Mouse (Mus musculus) kidney, adult 2 months (tissue): ENCODE data around the gene Gpr137.

Source experiments
- CTCF ChIP-seq: fragments of 200-500 bp; conservative IDR thresholded peaks from 2 replicates; pipeline ENCODE4 v1.5.1; 2011; ENCODE audit warnings: low read depth, mild to moderate bottlenecking, control low read depth, low read length, moderate library complexity, mixed read lengths; ENCODE audit not compliant: insufficient read depth, insufficient read length
- POLR2A ChIP-seq: fragments of 200-500 bp; IDR thresholded peaks from one replicate; pipeline ENCODE4 v1.6.1; 2011; ENCODE audit warnings: low read depth, low read length, control low read depth

DNA sequence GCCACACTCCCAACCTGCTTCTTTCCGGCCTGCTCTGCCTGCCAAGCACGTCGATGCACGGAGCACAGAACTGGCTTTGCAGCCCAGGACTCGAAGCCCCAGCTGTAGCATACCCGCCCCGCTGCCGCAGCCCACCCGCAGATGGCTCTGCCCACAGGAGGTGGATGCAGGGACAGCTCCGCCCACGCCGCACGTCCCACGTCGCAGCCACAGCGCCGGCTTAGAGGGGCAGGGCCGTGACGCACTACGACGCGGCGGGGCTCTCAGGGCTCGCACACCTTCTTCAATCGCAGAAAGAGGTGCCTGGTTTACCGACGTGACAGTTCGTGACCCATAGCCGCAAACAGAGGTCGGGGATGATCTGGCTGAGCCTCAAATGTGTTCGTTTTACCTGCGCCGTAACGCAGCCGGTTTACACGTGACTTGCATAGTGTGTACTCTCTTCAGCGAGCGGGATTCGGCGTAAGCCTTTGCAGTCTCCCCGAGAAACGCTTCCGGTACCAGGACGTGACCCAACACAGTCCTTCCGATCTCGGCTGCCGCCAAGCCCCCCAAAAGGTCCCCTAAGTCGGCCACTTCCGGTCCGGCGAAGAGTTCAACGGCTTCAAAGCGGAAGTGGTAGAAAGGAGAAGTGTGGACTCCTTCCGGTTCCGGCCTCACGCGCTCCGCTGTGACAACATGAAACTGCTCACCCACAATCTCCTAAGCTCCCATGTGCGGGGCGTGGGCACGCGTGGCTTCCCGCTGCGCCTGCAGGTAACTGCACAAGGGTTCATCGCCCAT is 32.6 kb downstream of the Gpr137 start, which contains the start of the genes Trmt112 and Prdx5:
- TF ChIP-seq CTCF (no peak), POLR2A (peak; percentile 97)
